13 mouse cellular contexts compared by ENCODE assay signal in genomic region chr17:13735803-13736282, GRCm38 (mm10). TPM values are rescaled to one million over a fixed set of nuclear protein-coding genes. Genes with fewer than 3 reads are reported as not detected.
DNase-seq lines count a peak whose midpoint lies in the region; ATAC-seq and TF ChIP-seq lines count a peak whose summit lies in the region.
"Had no signal": no experiment of that assay in that cellular context is flagged by ENCODE, and none has a peak within 500 bp of the region (broad histone marks: within the 10 kb centered on the region; RNA-seq: fewer than 3 reads in every experiment).

No protein-coding gene starts in this region.

- no peak overlapping the region for H3K27ac ChIP-seq in forebrain, embryonic 11.5 days (ENCODE audit: low read depth, low read length)
- no peak overlapping the region for H3K27ac ChIP-seq in forebrain, embryonic 10.5 days
- H3K27ac ChIP-seq in kidney, adult 2 months (ENCODE audit: insufficient read depth, low read depth, low read length): peak overlapping the region; percentile 68
- H3K27ac ChIP-seq in midbrain, embryonic 13.5 days: no peak overlapping the region
- H3K27ac ChIP-seq in midbrain, embryonic 10.5 days (replicated peaks): no peak overlapping the region
- H3K27ac ChIP-seq in midbrain, postnatal 0 days (ENCODE audit: low read depth, low read length): no peak overlapping the region
- H3K27ac ChIP-seq: layer of hippocampus, adult 2 months had no signal

- no peaks in the 10 kb centered on the region for H3K9me3 ChIP-seq in forebrain, embryonic 11.5 days (ENCODE audit: control insufficient read depth, low read length)
- H3K9me3 ChIP-seq in forebrain, embryonic 10.5 days: no peaks in the 10 kb centered on the region
- H3K9me3 ChIP-seq in midbrain, embryonic 13.5 days: no peaks in the 10 kb centered on the region
- no peaks in the 10 kb centered on the region for H3K9me3 ChIP-seq in midbrain, embryonic 10.5 days (replicated peaks)
- H3K9me3 ChIP-seq in midbrain, postnatal 0 days (ENCODE audit: low read length): no peaks in the 10 kb centered on the region

- no peaks in the 10 kb centered on the region for H3K27me3 ChIP-seq in forebrain, embryonic 11.5 days (ENCODE audit: control insufficient read depth, insufficient read depth, low read length)
- H3K27me3 ChIP-seq in forebrain, embryonic 10.5 days (ENCODE audit: poor library complexity, severe bottlenecking): no peaks in the 10 kb centered on the region
- H3K27me3 ChIP-seq in kidney, adult 2 months (replicated peaks; ENCODE audit: control insufficient read depth, insufficient read depth, low read length): no peaks in the 10 kb centered on the region
- H3K27me3 ChIP-seq in midbrain, embryonic 13.5 days: no peaks in the 10 kb centered on the region
- no peaks in the 10 kb centered on the region for H3K27me3 ChIP-seq in midbrain, embryonic 10.5 days (ENCODE audit: low read depth, poor library complexity, severe bottlenecking)
- no peaks in the 10 kb centered on the region for H3K27me3 ChIP-seq in midbrain, postnatal 0 days (ENCODE audit: insufficient read depth, low read length)

- no peak for TF ChIP-seq POLR2A in kidney, adult 2 months (IDR thresholded peaks at IDR 0.05; ENCODE audit: low read depth, low read length)

- peak; percentile 46; the same call in 1 of the 2 replicates for ATAC-seq in forebrain, embryonic 11.5 days (replicated peaks; ENCODE audit: low FRiP score)
- ATAC-seq in midbrain, embryonic 13.5 days: peak; percentile 70; the same call in 1 of the 2 replicates
- ATAC-seq in midbrain, postnatal 0 days (ENCODE audit: low FRiP score): peak; percentile 81

- WGBS in forebrain, embryonic 11.5 days: 82% methylated on average over 8 of the region's 8 CpGs
- 85% methylated on average over 8 of the region's 8 CpGs for WGBS in forebrain, embryonic 10.5 days
- 51% methylated on average over 8 of the region's 8 CpGs for WGBS in kidney, adult 2 months
- 71% methylated on average over 8 of the region's 8 CpGs for WGBS in midbrain, embryonic 13.5 days
- 85% methylated on average over 8 of the region's 8 CpGs for WGBS in midbrain, embryonic 10.5 days
- WGBS in midbrain, postnatal 0 days: 71% methylated on average over 8 of the region's 8 CpGs

- DNase-seq in forebrain, embryonic 11.5 days (ENCODE audit: low spot score): no peak
- DNase-seq in forebrain, embryonic 10.5 days (ENCODE audit: extremely low spot score, low spot score): no peak
- DNase-seq in kidney, adult 2 months: peak; percentile 76
- no peak for DNase-seq in kidney, adult 18-20 months
- DNase-seq in midbrain, embryonic 10.5 days (ENCODE audit: low spot score): no peak
- peak; percentile 57 for DNase-seq in midbrain, postnatal 0 days (ENCODE audit: low spot score)
- no peak for DNase-seq in layer of hippocampus, postnatal 36 days
- DNase-seq: cerebellum, adult 2 months; embryo, embryonic 11 days; thymus, postnatal 25 days had no signal

- H3K4me3 ChIP-seq in forebrain, embryonic 11.5 days (ENCODE audit: low read depth, low read length): no peak overlapping the region
- H3K4me3 ChIP-seq in forebrain, embryonic 10.5 days: no peak overlapping the region
- H3K4me3 ChIP-seq in kidney, adult 2 months (ENCODE audit: insufficient read depth, low read depth, low read length): no peak overlapping the region
- no peak overlapping the region for H3K4me3 ChIP-seq in midbrain, embryonic 13.5 days (replicated peaks)
- H3K4me3 ChIP-seq in midbrain, embryonic 10.5 days: no peak overlapping the region
- H3K4me3 ChIP-seq in midbrain, postnatal 0 days (ENCODE audit: low read depth, low read length): no peak overlapping the region
- H3K4me3 ChIP-seq: layer of hippocampus, adult 2 months had no signal

- no peaks in the 10 kb centered on the region for H3K36me3 ChIP-seq in forebrain, embryonic 11.5 days (ENCODE audit: control insufficient read depth, insufficient read depth, low read length)
- H3K36me3 ChIP-seq in forebrain, embryonic 10.5 days (replicated peaks): no peaks in the 10 kb centered on the region
- H3K36me3 ChIP-seq in kidney, adult 2 months (ENCODE audit: control insufficient read depth, insufficient read depth, low read length): no peaks in the 10 kb centered on the region
- H3K36me3 ChIP-seq in midbrain, embryonic 13.5 days: no peaks in the 10 kb centered on the region
- H3K36me3 ChIP-seq in midbrain, embryonic 10.5 days: no peaks in the 10 kb centered on the region
- H3K36me3 ChIP-seq in midbrain, postnatal 0 days (ENCODE audit: insufficient read depth, low read length): no peaks in the 10 kb centered on the region

- H3K4me1 ChIP-seq in forebrain, embryonic 11.5 days (replicated peaks; ENCODE audit: control insufficient read depth, insufficient read depth, low read length): no peaks in the 10 kb centered on the region
- H3K4me1 ChIP-seq in forebrain, embryonic 10.5 days: peaks cover 28% of the 10 kb centered on the region
- peaks cover 9% of the 10 kb centered on the region; the same call in 1 of the 2 replicates for H3K4me1 ChIP-seq in kidney, adult 2 months (ENCODE audit: control insufficient read depth, insufficient read depth, low read length)
- H3K4me1 ChIP-seq in midbrain, embryonic 13.5 days (replicated peaks): peaks cover 12% of the 10 kb centered on the region; the same call in 1 of the 2 replicates
- H3K4me1 ChIP-seq in midbrain, embryonic 10.5 days: peaks cover 9% of the 10 kb centered on the region; the same call in 1 of the 2 replicates
- peaks cover 2% of the 10 kb centered on the region; the same call in 1 of the 2 replicates for H3K4me1 ChIP-seq in midbrain, postnatal 0 days (ENCODE audit: insufficient read depth, low read length)

- no peak overlapping the region for H3K4me2 ChIP-seq in forebrain, embryonic 11.5 days (ENCODE audit: low read depth, low read length, severe bottlenecking)
- no peak overlapping the region for H3K4me2 ChIP-seq in midbrain, embryonic 13.5 days (replicated peaks)
- H3K4me2 ChIP-seq in midbrain, postnatal 0 days (ENCODE audit: low read depth, low read length, poor library complexity, severe bottlenecking): no peak overlapping the region

- H3K9ac ChIP-seq in forebrain, embryonic 11.5 days (ENCODE audit: low read length): no peak overlapping the region
- no peak overlapping the region for H3K9ac ChIP-seq in midbrain, embryonic 13.5 days (replicated peaks)
- H3K9ac ChIP-seq in midbrain, postnatal 0 days (replicated peaks; ENCODE audit: low read length, poor library complexity, severe bottlenecking): no peak overlapping the region

- TF ChIP-seq CTCF in kidney, adult 2 months (conservative IDR thresholded peaks at IDR 0.05; ENCODE audit: insufficient read depth, insufficient read length, low read depth, low read length): no peak
- TF ChIP-seq CTCF in midbrain, postnatal 0 days (IDR thresholded peaks at IDR 0.05): no peak

RNA-seq across cellular contexts. Expression of gene Afdn, which starts 24.5 kb away (rescaled TPM):
- polyA plus RNA-seq in forebrain, embryonic 11.5 days (2014; fragmentation: Nextera tagmentation; extraction: Ambion mirVana): 136 and 141 TPM in 2 replicates
- 80.9 and 82.9 TPM in 2 replicates for polyA plus RNA-seq in forebrain, embryonic 10.5 days (2016; fragmentation: Nextera tagmentation; extraction: Ambion mirVana)
- polyA plus RNA-seq in kidney, adult 2 months (2012; rRNA removed): 35.1 and 42.3 TPM in 2 replicates
- polyA plus RNA-seq in midbrain, embryonic 13.5 days (2015; fragmentation: Nextera tagmentation; extraction: Ambion mirVana): 158 and 165 TPM in 2 replicates
- polyA plus RNA-seq in midbrain, embryonic 10.5 days (2016; fragmentation: Nextera tagmentation; extraction: Ambion mirVana): 72.1 and 73.1 TPM in 2 replicates
- 100 and 133 TPM in 2 replicates for total RNA-seq in midbrain, postnatal 0 days (2014; rRNA removed)
- polyA plus RNA-seq in midbrain, postnatal 0 days (2015; fragmentation: Nextera tagmentation; extraction: Ambion mirVana): 109 and 138 TPM in 2 replicates
- 100 to 1,000 TPM; 106 to 112 TPM for total RNA-seq in layer of hippocampus, postnatal 36 days (2021)

RNA-seq across cellular contexts. Expression of gene Tcte2, which starts 25.8 kb away (rescaled TPM):
- polyA plus RNA-seq in forebrain, embryonic 11.5 days (2014; fragmentation: Nextera tagmentation; extraction: Ambion mirVana): 11.5 and 11.6 TPM in 2 replicates
- 4.9 and 6.6 TPM in 2 replicates for polyA plus RNA-seq in forebrain, embryonic 10.5 days (2016; fragmentation: Nextera tagmentation; extraction: Ambion mirVana)
- 4.3 and 5.1 TPM in 2 replicates for polyA plus RNA-seq in kidney, adult 2 months (2012; rRNA removed)
- polyA plus RNA-seq in midbrain, embryonic 13.5 days (2015; fragmentation: Nextera tagmentation; extraction: Ambion mirVana): 16.3 and 20.6 TPM in 2 replicates
- polyA plus RNA-seq in midbrain, embryonic 10.5 days (2016; fragmentation: Nextera tagmentation; extraction: Ambion mirVana): 5.6 and 6.1 TPM in 2 replicates
- total RNA-seq in midbrain, postnatal 0 days (2014; rRNA removed): 22.2 and 26.6 TPM in 2 replicates
- polyA plus RNA-seq in midbrain, postnatal 0 days (2015; fragmentation: Nextera tagmentation; extraction: Ambion mirVana): 8.6 and 10.0 TPM in 2 replicates
- 10 to 100 TPM; 19.1 to 21.4 TPM for total RNA-seq in layer of hippocampus, postnatal 36 days (2021)
- total RNA-seq: megakaryocyte, adult 5-6 weeks had no signal

Comparison
In these comparisons a context has a peak if more than half of its experiments do, and no peak if none do; other contexts are left out.
1. DNase-seq: peak in kidney, adult 2 months (single experiment) and midbrain, postnatal 0 days (single experiment); none in forebrain, embryonic 11.5 days (single experiment), forebrain, embryonic 10.5 days (single experiment), kidney, adult 18-20 months (single experiment), midbrain, embryonic 10.5 days (single experiment) and layer of hippocampus, postnatal 36 days (0 of 2).
2. Peak in every context shown above with its lines, with median percentiles within 50 percentile points of each other: ATAC-seq.